ENCODE assay signal across 8 mouse cellular contexts in genomic region chr11:103016930-103017329, GRCm38 (mm10). TPM values are rescaled to one million over a fixed set of nuclear protein-coding genes. Genes with fewer than 3 reads are reported as not detected.
DNase-seq lines count a peak whose midpoint lies in the region; ATAC-seq lines count a peak whose summit lies in the region.

No protein-coding gene starts in this region.

- no peaks in the 10 kb centered on the region for H3K9me3 ChIP-seq in intestine, embryonic 14.5 days (ENCODE audit: control insufficient read depth, low read length)

- peak; percentile 96 for ATAC-seq in intestine, embryonic 14.5 days (replicated peaks; ENCODE audit: low FRiP score, low TSS enrichment, low read depth)

- WGBS in intestine, embryonic 14.5 days = under 1% methylated on average over 35 of the region's 41 CpGs

- H3K27ac ChIP-seq in intestine, embryonic 14.5 days (ENCODE audit: low read depth) = peak overlapping the region; percentile 87

- H3K4me1 ChIP-seq in intestine, embryonic 14.5 days (replicated peaks; ENCODE audit: control insufficient read depth, insufficient read depth, low read length) = peaks cover 15% of the 10 kb centered on the region

- peak; percentile 95 for DNase-seq in adipocyte (ENCODE audit: low spot score)
- DNase-seq in embryo, embryonic 10 days (ENCODE audit: low spot score) = peak; percentile 98
- DNase-seq in gastrocnemius, postnatal 14 days = peak; percentile 99
- peak; percentile 98 for DNase-seq in intestine, embryonic 14.5 days (ENCODE audit: low spot score)
- peak; percentile 96 to 98 for DNase-seq in left cerebral cortex, postnatal 14 days (ENCODE audit: low spot score in 2 of 2)
- DNase-seq in mesoderm, embryonic 11.5 days (ENCODE audit: low read depth, low spot score) = peak; percentile 95
- DNase-seq in right cerebral cortex, postnatal 36 days (ENCODE audit: low spot score in 2 of 2) = peak; percentile 94
- DNase-seq in yolk sac, embryonic 10.5 days (ENCODE audit: low spot score) = peak; percentile 94

- peak overlapping the region; percentile 56 for H3K4me3 ChIP-seq in intestine, embryonic 14.5 days (ENCODE audit: low read depth, low read length)

- no peaks in the 10 kb centered on the region for H3K27me3 ChIP-seq in intestine, embryonic 14.5 days (replicated peaks; ENCODE audit: control insufficient read depth, insufficient read depth, low read length)

- H3K9ac ChIP-seq in intestine, embryonic 14.5 days (ENCODE audit: low read length) = peak overlapping the region; percentile 82

- intact Hi-C loops in gastrocnemius, postnatal 14 days (cut with DNase I; ENCODE audit: low total_unique reads) = no loop called here
- intact Hi-C loops in left cerebral cortex, postnatal 14 days (cut with DNase I) = no loop called here

- peak overlapping the region; percentile 67 for H3K4me2 ChIP-seq in intestine, embryonic 14.5 days (ENCODE audit: low read length)

- peaks cover 10% of the 10 kb centered on the region for H3K36me3 ChIP-seq in intestine, embryonic 14.5 days (ENCODE audit: control insufficient read depth, insufficient read depth, low read length)

RNA-seq across cellular contexts. Expression of gene Nmt1, which starts 11.1 kb away (rescaled TPM):
- total RNA-seq in gastrocnemius, postnatal 14 days (2021) = 10 to 100 TPM; 42.8 to 44.0 TPM
- polyA plus RNA-seq in intestine, embryonic 14.5 days (2014; fragmentation: Nextera tagmentation; extraction: Ambion mirVana) = 69.3 and 69.7 TPM in 2 replicates
- 100 to 1,000 TPM; 105 to 107 TPM for total RNA-seq in left cerebral cortex, postnatal 14 days (2021)

RNA-seq across cellular contexts. Expression of gene Dcakd, which starts 11.2 kb away (rescaled TPM):
- total RNA-seq in gastrocnemius, postnatal 14 days (2021) = 10 to 100 TPM; 22.8 to 30.0 TPM
- 164 and 183 TPM in 2 replicates for polyA plus RNA-seq in intestine, embryonic 14.5 days (2014; fragmentation: Nextera tagmentation; extraction: Ambion mirVana)
- total RNA-seq in left cerebral cortex, postnatal 14 days (2021) = 10 to 100 TPM; 90.2 to 93.2 TPM

Comparison
In these comparisons a context has a peak if more than half of its experiments do, and no peak if none do; other contexts are left out.
1. Peak in every context shown above with its lines: DNase-seq, ATAC-seq, H3K4me3 ChIP-seq and H3K27ac ChIP-seq.